28 mouse cellular contexts compared by ENCODE assay signal in the genomic region with DNA sequence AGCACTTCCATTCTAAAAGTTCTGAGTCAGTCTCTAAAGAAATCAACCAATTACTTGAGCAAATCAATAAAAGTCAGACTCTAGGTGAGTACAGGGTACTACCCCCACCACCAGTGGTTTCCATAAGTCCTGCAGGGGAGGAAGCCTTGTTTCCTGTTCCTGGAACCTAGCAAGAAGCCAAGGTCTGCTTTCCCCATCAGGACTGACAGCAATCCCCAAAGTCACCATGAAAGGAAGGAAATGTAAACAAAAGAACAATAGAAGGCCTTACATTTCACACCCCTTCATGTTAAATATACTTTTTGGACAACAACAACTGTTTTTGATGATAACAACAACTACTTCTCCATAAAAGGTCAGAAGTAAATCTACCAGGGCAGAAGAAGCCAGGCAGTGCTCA. TPM values are rescaled to one million over a fixed set of nuclear protein-coding genes. Genes with fewer than 3 reads are reported as not detected.
A peak's percentile ranks its signal among the peaks of the same experiment; 100 is the strongest.
DNase-seq lines count a peak whose midpoint lies in the region; ATAC-seq and TF ChIP-seq lines count a peak whose summit lies in the region.
"Had no signal": no experiment of that assay in that cellular context is flagged by ENCODE, and none has a peak within 500 bp of the region (broad histone marks: within the 10 kb centered on the region; RNA-seq: fewer than 3 reads in every experiment).

No protein-coding gene starts in this region.

- no peak for ATAC-seq in heart, embryonic 13.5 days (ENCODE audit: extremely low read depth, insufficient number of reproducible peaks, low FRiP score, low TSS enrichment)
- ATAC-seq in kidney, embryonic 14.5 days (ENCODE audit: low FRiP score, low TSS enrichment): no peak
- ATAC-seq: activated CD4-positive, CD25-positive, alpha-beta regulatory T cell, adult 4 months; forebrain, embryonic 16.5 days; inflammation-experienced regulatory T-cells, adult 6 months; midbrain, embryonic 13.5 days had no signal

- H3K36me3 ChIP-seq in heart, embryonic 13.5 days: no peaks in the 10 kb centered on the region
- no peaks in the 10 kb centered on the region for H3K36me3 ChIP-seq in kidney, embryonic 14.5 days (ENCODE audit: control insufficient read depth, insufficient read depth, low read length)
- H3K36me3 ChIP-seq: hindbrain, embryonic 10.5 days; hindbrain, embryonic 15.5 days; limb, embryonic 13.5 days; midbrain, embryonic 13.5 days; neural tube, embryonic 13.5 days; stomach, embryonic 15.5 days had no signal

- H3K9ac ChIP-seq in heart, embryonic 13.5 days: no peak overlapping the region
- no peak overlapping the region for H3K9ac ChIP-seq in kidney, embryonic 14.5 days (ENCODE audit: low read depth, low read length)
- H3K9ac ChIP-seq: hindbrain, embryonic 15.5 days; limb, embryonic 13.5 days; midbrain, embryonic 13.5 days; neural tube, embryonic 13.5 days; stomach, embryonic 15.5 days had no signal

- no peak for TF ChIP-seq CTCF in gastrocnemius, adult 2 months (IDR thresholded peaks at IDR 0.05)

- H3K27ac ChIP-seq in gastrocnemius, adult 2 months: peak overlapping the region; percentile 71
- 0 out of 2 replicates have a peak overlapping the region, but pooled peaks have one; percentile 3 for H3K27ac ChIP-seq in heart, embryonic 13.5 days (replicated peaks)
- peak overlapping the region; percentile 30; the same call in 1 of the 2 replicates for H3K27ac ChIP-seq in kidney, embryonic 14.5 days (ENCODE audit: low read depth, low read length)
- H3K27ac ChIP-seq in brown adipose tissue, adult 24 weeks (replicated peaks; ENCODE audit: low read depth, low read length): peak overlapping the region; percentile 94
- H3K27ac ChIP-seq: hindbrain, embryonic 15.5 days; limb, embryonic 13.5 days; midbrain, embryonic 13.5 days; neural tube, embryonic 13.5 days; stomach, embryonic 15.5 days had no signal

- H3K4me1 ChIP-seq in heart, embryonic 13.5 days: peaks cover 40% of the 10 kb centered on the region
- 0 out of 2 replicates have a peak, but pooled peaks cover 2% of the 10 kb centered on the region for H3K4me1 ChIP-seq in kidney, embryonic 14.5 days (ENCODE audit: control insufficient read depth, insufficient read depth, low read length)
- H3K4me1 ChIP-seq in brown adipose tissue, adult 24 weeks (ENCODE audit: control insufficient read depth, insufficient read depth, insufficient read length, low read length): peaks cover 40% of the 10 kb centered on the region
- H3K4me1 ChIP-seq: hindbrain, embryonic 15.5 days; limb, embryonic 13.5 days; stomach, embryonic 15.5 days had no signal

- no peak overlapping the region for H3K4me2 ChIP-seq in heart, embryonic 13.5 days
- H3K4me2 ChIP-seq in kidney, embryonic 14.5 days (replicated peaks; ENCODE audit: low read depth, low read length): no peak overlapping the region
- H3K4me2 ChIP-seq: hindbrain, embryonic 15.5 days; limb, embryonic 13.5 days; liver, embryonic 11.5 days; midbrain, embryonic 13.5 days; neural tube, embryonic 13.5 days; stomach, embryonic 15.5 days had no signal

- no peaks in the 10 kb centered on the region for H3K9me3 ChIP-seq in heart, embryonic 13.5 days
- H3K9me3 ChIP-seq in kidney, embryonic 14.5 days (ENCODE audit: control insufficient read depth, low read length): no peaks in the 10 kb centered on the region
- H3K9me3 ChIP-seq: hindbrain, embryonic 10.5 days; hindbrain, embryonic 15.5 days; limb, embryonic 13.5 days; midbrain, embryonic 13.5 days; neural tube, embryonic 13.5 days; stomach, embryonic 15.5 days had no signal

- no peak overlapping the region for H3K4me3 ChIP-seq in gastrocnemius, adult 2 months
- H3K4me3 ChIP-seq in heart, embryonic 13.5 days: no peak overlapping the region
- H3K4me3 ChIP-seq in kidney, embryonic 14.5 days (ENCODE audit: low read length): no peak overlapping the region
- H3K4me3 ChIP-seq in brown adipose tissue, adult 24 weeks (ENCODE audit: insufficient read depth, low read depth, low read length): no peak overlapping the region
- H3K4me3 ChIP-seq: erythroblast, embryonic 14.5 days; hindbrain, embryonic 10.5 days; hindbrain, embryonic 15.5 days; limb, embryonic 13.5 days; megakaryocyte, embryonic 14.5 days; midbrain, embryonic 13.5 days; neural tube, embryonic 13.5 days; stomach, embryonic 15.5 days had no signal

- no peak for DNase-seq in gastrocnemius, adult 2 months
- DNase-seq in gastrocnemius, postnatal 14 days: no peak
- no peak for DNase-seq in heart, postnatal 36 days
- DNase-seq in kidney, postnatal 14 days: no peak
- DNase-seq: adrenal gland, adult 2 months; adrenal gland, postnatal 36 days; cerebellum, adult 2 months; cerebellum, postnatal 14 days; kidney, adult 11 months; kidney, postnatal 36 days; lung, postnatal 4 days; thymus, postnatal 14 days had no signal

- intact Hi-C loops in gastrocnemius, adult 2 months (cut with DNase I): no loop called here
- intact Hi-C loops in gastrocnemius, postnatal 14 days (cut with DNase I; ENCODE audit: low total_unique reads): no loop called here
- intact Hi-C loops in heart, postnatal 36 days (cut with DNase I): loop anchor here (2.0 kb wide), 1 partner anchor 39 kb away; no protein-coding TSS in a partner anchor

- H3K27me3 ChIP-seq in heart, embryonic 13.5 days (replicated peaks): no peaks in the 10 kb centered on the region
- no peaks in the 10 kb centered on the region for H3K27me3 ChIP-seq in kidney, embryonic 14.5 days (ENCODE audit: control insufficient read depth, insufficient read depth, low read length)
- H3K27me3 ChIP-seq: CH12.LX; hindbrain, embryonic 15.5 days; limb, embryonic 13.5 days; megakaryocyte, embryonic 14.5 days; midbrain, embryonic 13.5 days; neural tube, embryonic 13.5 days; stomach, embryonic 15.5 days had no signal

RNA-seq across cellular contexts. Expression of a gene that starts 53.6 kb away (rescaled TPM):
- total RNA-seq in gastrocnemius, adult 2 months (2021): 1 to 10 TPM; 2.0 to 6.2 TPM
- total RNA-seq in gastrocnemius, postnatal 14 days (2021): 1 to 10 TPM; 4.8 to 6.6 TPM
- 8.4 and 9.8 TPM in 2 replicates for polyA plus RNA-seq in heart, embryonic 13.5 days (2015; fragmentation: Nextera tagmentation; extraction: Ambion mirVana)
- 10 to 100 TPM; 11.6 to 12.5 TPM for total RNA-seq in heart, postnatal 36 days (2021)
- 16.0 and 28.6 TPM in 2 replicates for polyA plus RNA-seq in kidney, embryonic 14.5 days (2014; fragmentation: Nextera tagmentation; extraction: Ambion mirVana)
- 5.6 and 5.8 TPM in 2 replicates for polyA plus RNA-seq in brown adipose tissue, adult 24 weeks (2012; ENCODE audit: insufficient read depth, insufficient read length, missing spikeins)

Comparison
In these comparisons a context has a peak if more than half of its experiments do, and no peak if none do; other contexts are left out.
1. H3K27ac ChIP-seq: peak in every context shown above with its lines; median percentile 94 in brown adipose tissue, adult 24 weeks; 71 in gastrocnemius, adult 2 months; 30 in kidney, embryonic 14.5 days; 3 in heart, embryonic 13.5 days.